Mouse (Mus musculus) regulatory T cell (primary cell): Measurements from ENCODE around the gene Slc17a7.

Experiments
- in situ Hi-C: fragments of 300-600 bp; cut with MboI, MseI; formaldehyde crosslinking; loops from one replicate; pipeline ENCODE4 v1.15.1; 2025; ENCODE audit warnings: high pct_unique_total_duplicates

Gene Slc17a7

DNA sequence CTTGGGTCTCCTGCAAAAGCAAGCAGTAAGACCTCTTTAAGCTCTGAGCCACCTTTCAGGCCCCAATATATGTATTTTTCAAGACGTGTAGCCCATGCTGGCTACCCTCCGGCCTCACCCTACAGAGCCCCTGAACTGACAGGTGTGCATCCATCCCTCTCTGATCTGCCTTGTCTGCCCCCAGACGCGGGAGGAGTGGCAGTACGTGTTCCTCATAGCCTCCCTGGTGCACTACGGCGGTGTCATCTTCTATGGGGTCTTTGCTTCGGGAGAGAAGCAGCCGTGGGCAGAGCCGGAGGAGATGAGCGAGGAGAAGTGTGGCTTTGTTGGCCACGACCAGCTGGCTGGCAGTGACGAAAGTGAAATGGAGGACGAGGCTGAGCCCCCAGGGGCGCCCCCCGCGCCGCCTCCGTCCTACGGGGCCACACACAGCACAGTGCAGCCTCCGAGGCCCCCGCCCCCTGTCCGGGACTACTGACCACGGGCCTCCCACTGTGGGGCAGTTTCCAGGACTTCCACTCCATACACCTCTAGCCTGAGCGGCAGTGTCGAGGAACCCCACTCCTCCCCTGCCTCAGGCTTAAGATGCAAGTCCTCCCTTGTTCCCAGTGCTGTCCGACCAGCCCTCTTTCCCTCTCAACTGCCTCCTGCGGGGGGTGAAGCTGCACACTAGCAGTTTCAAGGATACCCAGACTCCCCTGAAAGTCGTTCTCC, 11.0 kb downstream of the Slc17a7 start:
- in situ Hi-C loops: no loop called here

DNA sequence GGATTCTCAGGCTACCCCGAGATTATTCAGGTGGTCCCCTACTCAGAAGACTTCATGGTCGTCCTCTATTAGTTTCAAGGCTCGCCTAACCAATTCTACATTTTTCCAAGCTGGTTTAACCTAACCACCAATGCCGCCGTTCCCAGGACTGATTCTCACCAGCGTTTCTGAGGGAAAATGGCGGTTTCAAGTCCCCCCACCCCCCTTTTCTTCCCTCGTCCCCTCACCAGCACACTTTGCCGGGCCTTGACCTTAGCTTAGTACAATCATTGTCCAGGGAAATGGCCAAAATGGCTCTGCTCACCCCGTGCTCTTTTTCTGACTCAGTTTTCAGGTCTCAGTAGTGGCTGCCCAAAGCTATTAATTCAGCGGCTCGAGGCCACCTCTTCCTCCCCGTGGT, 11.6 kb downstream of the Slc17a7 start:
- in situ Hi-C loops: no loop called here

DNA sequence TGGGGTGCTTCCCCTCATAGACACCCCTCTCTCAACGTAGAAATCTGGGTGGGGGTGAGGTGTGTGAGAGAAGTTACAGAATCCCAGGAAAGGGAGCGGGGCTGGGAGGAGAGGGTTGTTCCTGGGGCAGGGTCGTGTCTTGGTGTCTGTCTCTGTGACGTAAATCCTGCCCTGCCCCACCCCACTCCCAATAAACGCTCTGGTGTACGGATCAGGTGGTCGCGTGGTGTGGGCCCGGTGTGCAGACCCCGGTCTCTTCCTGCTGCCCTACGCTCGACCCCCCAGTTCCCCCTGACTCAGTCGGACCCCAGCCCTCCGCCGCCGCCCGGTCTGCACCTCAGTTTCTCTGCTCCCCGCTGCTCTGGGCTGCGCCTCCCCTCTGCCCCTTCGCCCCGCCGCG, 12.2 kb downstream of the Slc17a7 start:
- in situ Hi-C loops: no loop called here

DNA sequence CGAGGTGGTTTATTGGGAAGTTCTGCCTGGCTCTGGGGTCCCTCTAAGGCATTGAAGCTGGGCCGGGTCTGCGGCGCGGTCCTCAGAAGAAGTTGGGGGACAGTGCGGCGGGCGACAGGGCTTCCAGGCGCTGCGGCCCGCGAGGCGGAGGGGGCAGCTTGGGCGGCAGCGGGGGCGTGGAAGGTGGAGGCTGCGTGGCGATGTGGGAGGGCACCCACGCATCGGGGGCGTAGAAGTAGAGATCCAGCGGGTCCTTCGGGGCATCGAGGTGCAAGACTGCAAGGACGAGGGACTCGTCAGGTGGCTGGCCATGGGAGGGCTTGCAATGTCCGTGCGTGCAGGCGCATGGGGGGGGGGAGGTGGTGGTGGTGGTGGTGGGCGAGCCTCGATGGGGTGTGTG, 12.6 kb downstream of the Slc17a7 start:
- in situ Hi-C loops: no loop called here

GRCm38 (mm10) chr7:45178550-45178949, 14.8 kb downstream of the Slc17a7 start:
- in situ Hi-C loops: no loop called here

DNA sequence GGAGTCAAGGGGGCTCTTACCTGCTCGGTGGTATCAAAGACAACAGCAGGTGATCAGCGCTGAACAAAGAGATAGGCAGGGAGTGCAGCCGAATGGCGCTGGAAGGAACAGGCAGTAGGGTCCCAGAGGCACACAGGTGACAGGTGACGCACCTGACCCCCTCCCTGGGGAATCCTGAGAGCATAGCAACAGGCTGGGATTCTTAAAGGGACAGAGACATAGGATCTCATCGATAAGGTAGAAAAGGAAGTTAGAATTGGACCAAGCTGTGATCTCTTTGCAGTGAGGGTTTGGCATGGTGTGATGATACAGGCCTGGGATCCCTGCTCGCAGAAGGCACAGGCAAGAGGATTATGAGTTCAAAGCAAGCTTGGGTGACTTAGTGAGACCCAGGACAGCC, 15.7 kb downstream of the Slc17a7 start, which contains the start of gene Gfy:
Gene Gfy (minus strand): TSS at position 101 of the 400 bp plus-strand sequence.
- in situ Hi-C loops: no loop called here

DNA sequence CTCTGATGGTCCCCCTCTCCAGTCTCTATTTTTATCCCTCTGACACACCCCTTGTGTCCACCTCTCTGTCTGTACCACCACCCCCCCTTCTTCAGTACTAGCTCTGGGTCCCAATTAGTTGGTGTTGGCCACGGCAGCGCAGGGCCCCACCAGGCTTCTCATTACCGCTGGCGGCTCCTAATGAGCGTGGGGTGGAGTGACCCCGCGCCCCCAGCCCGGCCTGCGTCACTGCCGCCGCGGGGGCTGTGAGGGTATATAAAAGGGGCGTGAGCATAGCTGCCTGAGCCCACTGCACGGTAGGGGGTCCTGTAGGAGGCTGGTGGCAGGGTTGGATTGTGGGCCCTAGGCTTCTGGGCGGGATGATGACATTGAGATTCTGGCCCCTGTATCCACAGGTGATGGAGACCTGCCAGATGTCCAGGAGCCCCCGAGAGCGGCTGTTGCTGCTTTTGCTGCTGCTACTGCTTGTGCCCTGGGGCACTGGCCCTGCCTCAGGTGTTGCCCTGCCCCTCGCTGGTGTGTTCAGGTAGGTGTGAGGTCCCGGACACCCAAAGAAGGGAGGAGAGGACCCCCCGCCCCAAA, 17.2 kb downstream of the Slc17a7 start, which contains the start of gene Pth2:
Gene Pth2 (plus strand): TSS at position 100 of the 582 bp plus-strand sequence.
- in situ Hi-C loops: no loop called here

DNA sequence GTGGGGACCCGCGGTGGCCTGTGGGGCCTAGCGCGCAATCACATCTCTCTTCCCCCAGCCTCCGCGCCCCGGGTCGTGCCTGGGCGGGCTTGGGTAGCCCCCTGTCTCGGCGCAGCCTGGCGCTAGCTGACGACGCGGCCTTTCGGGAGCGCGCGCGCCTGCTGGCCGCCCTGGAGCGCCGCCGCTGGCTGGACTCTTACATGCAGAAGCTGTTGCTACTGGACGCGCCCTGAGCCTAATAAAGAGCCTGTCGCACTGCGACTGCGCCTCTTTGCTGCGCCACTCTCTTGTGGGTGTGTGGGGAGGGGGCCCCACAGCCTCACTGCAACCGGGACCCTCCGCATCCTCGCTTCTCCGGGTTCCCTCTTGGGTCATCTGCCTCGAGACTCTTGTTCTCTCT, 17.8 kb downstream of the Slc17a7 start:
- in situ Hi-C loops: no loop called here

GRCm38 (mm10) chr7:45182199-45182601, 18.5 kb downstream of the Slc17a7 start:
- in situ Hi-C loops: no loop called here

GRCm38 (mm10) chr7:45182606-45183005, 18.9 kb downstream of the Slc17a7 start:
- in situ Hi-C loops: no loop called here

DNA sequence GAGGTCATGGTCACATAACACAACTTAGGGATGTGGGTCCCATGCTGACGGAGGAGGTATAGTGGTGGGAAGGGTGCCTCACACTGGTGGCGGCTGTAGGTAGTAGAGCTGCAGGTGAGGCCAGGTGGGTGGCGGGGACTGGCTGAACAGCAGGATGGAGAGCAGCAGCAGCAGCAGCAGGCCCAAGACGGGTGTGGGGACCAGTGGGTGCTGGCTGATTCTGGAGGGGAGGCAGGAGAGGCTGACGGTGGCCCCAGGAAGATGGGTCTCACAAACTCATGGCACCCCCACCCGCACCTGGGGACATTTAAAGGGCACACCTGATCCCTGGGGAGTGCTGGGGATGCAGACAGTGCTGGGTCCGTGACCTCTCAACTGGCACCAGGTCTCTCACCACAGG, 19.9 kb downstream of the Slc17a7 start:
- in situ Hi-C loops: no loop called here

DNA sequence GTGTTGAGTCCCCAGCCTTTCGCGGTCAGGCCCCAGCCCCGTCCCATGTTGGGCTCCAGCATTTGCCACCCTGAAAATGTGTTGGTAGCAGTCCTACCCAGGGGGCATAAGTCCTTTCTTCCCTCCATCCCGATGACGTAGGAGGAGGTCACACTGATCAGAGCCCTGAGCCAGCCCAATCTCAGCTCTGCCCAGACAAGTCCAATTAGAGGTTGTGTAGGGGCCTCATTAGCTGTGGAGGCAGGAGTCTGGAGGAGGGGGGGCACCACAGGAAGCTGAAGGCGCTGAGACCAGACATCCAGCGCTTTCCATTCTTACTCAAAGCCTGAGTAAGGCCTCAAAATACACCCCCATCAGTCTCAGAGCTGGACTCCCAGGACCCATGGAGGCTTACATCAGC, 22.2 kb downstream of the Slc17a7 start:
- in situ Hi-C loops: no loop called here

- in situ Hi-C loops: no loop called here
Measured at GRCm38 (mm10) chr7:45189600-45189999, 25.9 kb downstream of the Slc17a7 start.

GRCm38 (mm10) chr7:45190186-45190585, 26.4 kb downstream of the Slc17a7 start:
- in situ Hi-C loops: no loop called here

DNA sequence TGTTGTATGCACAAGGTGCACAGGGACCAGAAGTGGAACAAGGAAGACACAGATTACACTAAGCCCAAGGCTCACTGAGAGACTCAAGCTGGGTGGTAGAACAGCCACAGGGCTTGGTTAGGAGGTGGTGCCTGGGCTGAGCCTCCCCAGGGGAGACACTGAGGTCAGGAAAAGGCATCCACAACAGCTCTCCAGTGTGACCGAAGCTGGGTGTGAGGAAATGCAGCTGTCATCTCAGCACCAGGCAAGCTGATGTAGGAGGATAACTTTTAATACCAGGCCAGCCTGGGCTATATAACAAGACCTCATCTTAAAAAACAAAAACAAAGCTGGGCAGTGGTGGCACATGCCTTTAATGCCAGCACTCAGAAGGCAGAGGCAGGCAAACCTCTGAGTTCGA, 27.4 kb downstream of the Slc17a7 start:
- in situ Hi-C loops: no loop called here

DNA sequence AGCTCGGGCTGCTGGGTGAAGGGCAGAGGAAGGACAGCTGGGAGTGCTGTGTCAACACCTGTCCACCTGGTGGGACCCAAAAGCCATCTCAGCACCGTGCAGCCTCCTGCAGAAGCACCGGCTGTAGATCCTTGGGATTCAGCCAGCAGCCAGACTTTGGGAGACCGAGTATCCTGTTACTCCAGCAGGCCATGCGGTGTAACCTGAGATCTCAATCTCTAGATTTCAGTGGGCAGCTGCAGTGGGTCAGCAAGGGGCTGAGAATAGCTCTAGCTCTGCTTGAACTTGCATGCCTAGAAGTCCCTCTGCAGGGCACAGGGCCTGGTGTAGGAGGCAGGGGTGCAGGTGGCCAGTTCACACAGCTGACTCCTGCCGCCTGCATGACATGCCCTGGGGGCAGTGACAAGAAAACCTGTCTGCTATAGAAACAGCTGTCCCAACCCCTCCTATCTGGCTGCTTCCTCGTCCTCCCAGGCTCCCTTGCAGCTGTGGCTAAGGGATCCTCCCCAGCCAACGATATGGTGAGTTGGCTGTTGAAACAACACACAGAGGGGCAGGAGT, 28.1 kb downstream of the Slc17a7 start:
- in situ Hi-C loops: no loop called here

DNA sequence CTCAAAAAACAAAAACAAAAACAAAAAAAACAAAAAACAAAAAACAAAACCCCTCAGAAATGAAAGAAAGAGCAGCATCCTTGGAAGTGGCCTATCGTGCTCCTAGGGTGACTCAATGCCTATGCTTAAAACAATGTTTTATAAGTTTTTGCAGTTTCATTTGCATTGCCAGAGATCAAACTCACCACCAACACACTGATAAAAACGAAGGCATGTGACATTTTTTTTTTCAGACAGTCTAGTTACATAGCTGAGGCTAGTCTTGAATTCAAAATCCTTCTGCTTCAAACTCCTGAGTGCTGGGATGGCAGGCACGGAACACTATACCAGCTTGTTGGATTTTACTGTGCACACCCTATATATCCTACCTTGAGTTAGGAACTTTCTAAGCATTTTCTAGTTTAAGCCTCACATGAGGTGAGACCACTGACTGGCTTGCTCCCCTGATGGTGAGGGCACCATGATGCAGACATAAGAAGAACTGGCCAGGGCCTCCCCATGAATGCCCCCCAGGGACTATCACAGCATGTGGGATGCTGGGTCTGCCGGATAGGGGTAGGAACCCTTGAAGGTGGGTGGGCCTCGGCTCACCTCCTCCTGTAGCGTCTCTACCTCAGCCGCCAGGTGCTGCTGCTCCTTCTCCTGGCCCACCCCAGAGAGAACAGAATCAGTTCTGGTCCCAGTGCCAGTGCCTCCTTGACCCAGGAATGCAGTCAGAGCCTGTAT, 29.0 kb downstream of the Slc17a7 start:
- in situ Hi-C loops: no loop called here

- in situ Hi-C loops: no loop called here
Measured at GRCm38 (mm10) chr7:45193406-45193805, 29.7 kb downstream of the Slc17a7 start.

DNA sequence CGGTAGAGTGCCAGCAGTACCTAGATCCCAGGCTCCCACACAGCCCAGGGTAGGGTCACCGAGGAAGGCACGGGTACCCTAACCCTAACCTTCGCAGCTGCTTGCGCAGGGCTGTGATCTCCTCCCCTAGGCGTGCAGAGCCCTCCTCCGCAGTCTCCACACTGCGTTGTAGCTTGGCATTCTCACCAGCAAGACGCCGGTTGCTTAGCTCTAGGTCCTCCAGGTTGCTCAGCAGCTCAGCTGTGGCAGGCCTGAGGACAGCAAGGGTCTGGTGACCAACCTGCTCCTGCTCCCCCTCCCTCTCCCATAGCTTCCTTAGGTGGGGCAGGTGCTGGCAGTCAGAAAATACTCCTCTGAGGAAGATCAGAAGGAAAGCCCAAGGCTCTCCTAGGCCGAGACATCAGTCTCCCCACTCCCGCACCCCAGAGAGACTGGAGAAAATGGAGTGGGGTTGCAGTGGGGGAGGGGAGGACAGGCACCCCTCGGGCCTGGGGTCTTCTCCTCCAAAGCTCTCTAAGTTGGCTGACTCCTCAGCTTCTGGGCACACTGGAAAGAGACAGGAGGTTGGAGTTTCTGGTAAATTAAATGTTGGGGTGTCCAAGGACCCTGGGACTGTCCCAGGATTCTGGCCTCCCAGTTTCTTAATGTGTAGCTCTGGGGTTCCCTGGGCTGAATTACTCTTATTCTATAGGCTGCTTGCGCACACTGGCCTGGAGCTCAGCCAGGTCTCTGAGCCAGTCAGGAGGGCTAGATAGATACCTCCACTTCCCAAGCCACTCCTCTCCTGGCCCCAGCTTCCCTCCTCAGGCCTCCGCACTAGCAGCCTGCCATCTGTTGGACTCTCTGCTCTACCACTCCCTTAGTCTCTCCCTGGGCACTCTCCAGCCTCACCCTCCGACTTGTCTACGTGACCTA, 30.4 kb downstream of the Slc17a7 start:
- in situ Hi-C loops: no loop called here

DNA sequence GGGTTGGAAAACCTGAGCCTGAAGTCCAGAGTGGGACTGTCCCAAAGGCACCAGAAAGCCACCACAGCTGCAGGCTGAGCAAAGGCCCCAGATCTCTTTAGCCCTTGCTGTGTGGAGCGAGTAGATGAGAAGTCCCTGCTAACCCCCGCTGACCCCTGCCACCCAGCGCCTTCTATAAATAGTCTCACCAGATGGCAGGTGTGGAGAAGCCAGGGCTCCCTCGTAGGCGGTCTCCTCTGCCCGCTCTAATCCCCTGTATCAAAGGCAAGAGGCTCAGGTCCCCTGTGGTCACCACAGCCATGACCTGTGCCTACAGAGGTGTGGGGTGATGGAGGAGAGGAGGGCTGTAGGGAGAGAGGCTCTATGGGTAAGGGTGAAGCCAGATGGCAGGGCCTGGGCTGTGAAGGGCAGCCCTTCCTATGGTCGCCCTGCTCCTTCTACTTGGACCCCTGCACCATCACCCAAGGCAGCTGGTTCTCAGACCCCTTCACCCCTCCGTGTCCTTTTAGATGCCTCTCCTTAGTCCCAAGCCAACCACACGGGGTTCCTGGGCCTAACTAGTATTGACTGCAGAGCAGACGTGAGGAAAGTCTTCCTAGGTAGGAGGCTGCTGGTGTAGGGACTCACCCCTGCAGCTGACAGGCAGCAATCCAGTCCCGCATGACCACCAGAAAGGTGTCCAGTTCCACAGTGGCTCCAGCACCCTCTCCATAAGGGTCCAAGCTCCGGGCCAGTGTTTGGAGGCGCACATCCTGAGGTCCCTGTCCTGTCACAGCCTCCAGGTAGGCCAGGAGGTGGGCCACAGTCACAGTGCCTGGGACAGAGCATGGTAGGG, 31.8 kb downstream of the Slc17a7 start:
- in situ Hi-C loops: no loop called here

GRCm38 (mm10) chr7:45196176-45196535, 32.4 kb downstream of the Slc17a7 start:
- in situ Hi-C loops: no loop called here
